Mouse (Mus musculus) embryonic facial prominence, embryonic 14.5 days (tissue): ENCODE results near the gene Zbtb16. TPM values are rescaled to one million over a fixed set of nuclear protein-coding genes. Genes with fewer than 3 reads are reported as not detected.

ENCODE experiments used
- ATAC-seq: fragments of 200-750 bp; cut with Nextera tagmentation; 2 replicates; pipeline ENCODE4 v1.8.0; 2017; ENCODE audit warnings: low read depth, moderate number of reproducible peaks, moderate TSS enrichment
- DNase-seq: peaks from one replicate; pipeline ENCODE4 v3.0.0-alpha.2; 2015; ENCODE audit warnings: low spot score
- H3K27ac ChIP-seq: fragments of 300-500 bp; sonication (generic); replicated peaks from 2 replicates; pipeline ENCODE4 v1.5.1; 2014; ENCODE audit warnings: low read depth, mild to moderate bottlenecking, low read length, moderate library complexity
- H3K27me3 ChIP-seq: fragments of 300-500 bp; sonication (generic); replicated peaks from 2 replicates; pipeline ENCODE4 v1.6.1; 2014; ENCODE audit warnings: low read length; ENCODE audit not compliant: control insufficient read depth, insufficient read depth
- H3K36me3 ChIP-seq: fragments of 300-500 bp; sonication (generic); 2 replicates; pipeline ENCODE4 v1.6.1; 2014; ENCODE audit warnings: low read length, mixed read lengths; ENCODE audit not compliant: control insufficient read depth, insufficient read depth
- H3K4me1 ChIP-seq: fragments of 300-500 bp; sonication (generic); 2 replicates; pipeline ENCODE4 v1.6.1; 2014; ENCODE audit warnings: antibody characterized with exemption, low read length; ENCODE audit not compliant: control insufficient read depth, insufficient read depth
- H3K4me2 ChIP-seq: fragments of 300-500 bp; sonication (generic); 2 replicates; pipeline ENCODE4 v1.6.1; 2014; ENCODE audit warnings: low read depth, mild to moderate bottlenecking, low read length, moderate library complexity, mixed read lengths
- H3K4me3 ChIP-seq: fragments of 300-500 bp; sonication (generic); 2 replicates; pipeline ENCODE4 v1.5.1; 2014; ENCODE audit warnings: low read depth, mild to moderate bottlenecking, low read length
- H3K9ac ChIP-seq: fragments of 300-500 bp; sonication (generic); 2 replicates; pipeline ENCODE4 v1.6.1; 2014; ENCODE audit warnings: low read depth, mild to moderate bottlenecking, low read length, moderate library complexity, mixed read lengths
- H3K9me3 ChIP-seq: fragments of 300-500 bp; sonication (generic); 2 replicates; pipeline ENCODE4 v1.6.1; 2016; ENCODE audit warnings: low read length; ENCODE audit not compliant: control insufficient read depth
- WGBS: fragments of 180-500 bp; shearing (Covaris S2); extraction: QIAGEN DNeasy Blood & Tissue Kit; methylation state at CpG from one replicate; pipeline ENCODE4 v1.1.7; 2014; 5-methylcytosine and 5-hydroxymethylcytosine counted together
- polyA plus RNA-seq: library from polyadenylated mRNA; unstranded; fragments of >200 nt; fragmentation: Nextera tagmentation; extraction: Ambion mirVana; gene quantifications from 2 replicates; pipeline ENCODE4 v1.2.1, GENCODE M21; 2014

Zbtb16 gene
- polyA plus RNA-seq, 1 experiment from 2014 or later, result 4.1 TPM

GRCm38 (mm10) chr9:48673213-48673612 lies 162.8 kb downstream of the Zbtb16 start:
- no peaks in the 10 kb centered on the region for H3K27me3 ChIP-seq
- no peak overlapping the region for H3K27ac ChIP-seq
- H3K4me3 ChIP-seq, result no peak overlapping the region
- no peak overlapping the region for H3K9ac ChIP-seq
- DNase-seq, result no peak
- H3K4me2 ChIP-seq, result no peak overlapping the region
- 79% methylated on average over 6 of the region's 6 CpGs for WGBS
- peaks cover 21% of the 10 kb centered on the region for H3K4me1 ChIP-seq
- H3K36me3 ChIP-seq, result no peaks in the 10 kb centered on the region
- no peaks in the 10 kb centered on the region for H3K9me3 ChIP-seq
- ATAC-seq, result no peak

GRCm38 (mm10) chr9:48671841-48672240 lies 164.2 kb downstream of the Zbtb16 start:
- no peak overlapping the region for H3K4me3 ChIP-seq
- H3K36me3 ChIP-seq, result no peaks in the 10 kb centered on the region
- no peaks in the 10 kb centered on the region for H3K27me3 ChIP-seq
- H3K4me2 ChIP-seq, result no peak overlapping the region
- no peak overlapping the region for H3K9ac ChIP-seq
- H3K4me1 ChIP-seq, result peaks cover 21% of the 10 kb centered on the region
- no peaks in the 10 kb centered on the region for H3K9me3 ChIP-seq
- no peak for ATAC-seq
- no peak overlapping the region for H3K27ac ChIP-seq
- no peak for DNase-seq

GRCm38 (mm10) chr9:48670156-48670555 lies 165.9 kb downstream of the Zbtb16 start:
- Histone ChIP-seq H3K4me1 (peaks cover 18% of the 10 kb centered on the region), H3K4me3 (no peak overlapping the region), H3K27ac (no peak overlapping the region), H3K27me3 (no peaks in the 10 kb centered on the region), H3K9me3 (no peaks in the 10 kb centered on the region), H3K9ac (no peak overlapping the region), H3K4me2 (no peak overlapping the region), H3K36me3 (no peaks in the 10 kb centered on the region)
- WGBS, result 90% methylated on average over 13 of the region's 13 CpGs
- DNase-seq (no peak), ATAC-seq (no peak)

GRCm38 (mm10) chr9:48669672-48670071 lies 166.3 kb downstream of the Zbtb16 start:
- Histone ChIP-seq H3K9ac (no peak overlapping the region), H3K36me3 (no peaks in the 10 kb centered on the region), H3K4me3 (no peak overlapping the region), H3K9me3 (no peaks in the 10 kb centered on the region), H3K27me3 (no peaks in the 10 kb centered on the region), H3K27ac (no peak overlapping the region), H3K4me1 (peaks cover 13% of the 10 kb centered on the region), H3K4me2 (no peak overlapping the region)
- WGBS, result 71% methylated on average over 10 of the region's 10 CpGs
- DNase-seq, result no peak
- no peak for ATAC-seq

- Histone ChIP-seq H3K27ac (no peak overlapping the region), H3K36me3 (no peaks in the 10 kb centered on the region), H3K9me3 (no peaks in the 10 kb centered on the region), H3K27me3 (no peaks in the 10 kb centered on the region), H3K4me3 (no peak overlapping the region), H3K9ac (no peak overlapping the region), H3K4me2 (no peak overlapping the region), H3K4me1 (no peaks in the 10 kb centered on the region)
- ATAC-seq (no peak), DNase-seq (no peak)
- WGBS, result 86% methylated on average over 3 of the region's 3 CpGs
These were observed 169.3 kb downstream of the Zbtb16 start for GRCm38 (mm10) chr9:48666702-48667101.

GRCm38 (mm10) chr9:48663052-48663433 lies 173.0 kb downstream of the Zbtb16 start:
- Histone ChIP-seq H3K9me3 (0 out of 2 replicates have a peak, but pooled peaks cover 5% of the 10 kb centered on the region), H3K36me3 (no peaks in the 10 kb centered on the region), H3K4me3 (no peak overlapping the region), H3K27ac (no peak overlapping the region), H3K4me1 (no peaks in the 10 kb centered on the region), H3K27me3 (no peaks in the 10 kb centered on the region), H3K4me2 (no peak overlapping the region), H3K9ac (no peak overlapping the region)
- ATAC-seq (no peak), DNase-seq (no peak)
- WGBS, result 36% methylated on average over 13 of the region's 13 CpGs

GRCm38 (mm10) chr9:48662361-48663051 lies 173.5 kb downstream of the Zbtb16 start:
- H3K9me3 ChIP-seq, result 0 out of 2 replicates have a peak, but pooled peaks cover 5% of the 10 kb centered on the region
- H3K4me1 ChIP-seq, result no peaks in the 10 kb centered on the region
- no peaks in the 10 kb centered on the region for H3K27me3 ChIP-seq
- H3K4me2 ChIP-seq, result no peak overlapping the region
- H3K27ac ChIP-seq, result no peak overlapping the region
- 33% methylated on average over 15 of the region's 15 CpGs for WGBS
- H3K36me3 ChIP-seq, result no peaks in the 10 kb centered on the region
- no peak overlapping the region for H3K9ac ChIP-seq
- no peak overlapping the region for H3K4me3 ChIP-seq
- ATAC-seq (no peak), DNase-seq (no peak)

- ATAC-seq, result no peak
- DNase-seq, result no peak
- H3K9ac ChIP-seq, result no peak overlapping the region
- H3K4me2 ChIP-seq, result no peak overlapping the region
- H3K9me3 ChIP-seq, result 0 out of 2 replicates have a peak, but pooled peaks cover 5% of the 10 kb centered on the region
- no peaks in the 10 kb centered on the region for H3K36me3 ChIP-seq
- H3K27ac ChIP-seq, result no peak overlapping the region
- 0 out of 2 replicates have a peak, but pooled peaks cover 3% of the 10 kb centered on the region for H3K27me3 ChIP-seq
- H3K4me3 ChIP-seq, result no peak overlapping the region
- no peaks in the 10 kb centered on the region for H3K4me1 ChIP-seq
- WGBS, result 72% methylated on average over 9 of the region's 9 CpGs
These were observed 174.6 kb downstream of the Zbtb16 start for GRCm38 (mm10) chr9:48661225-48662023.
